Mouse (Mus musculus) heart, embryonic 10.5 days (tissue): ENCODE data around the gene Akap5. TPM values are rescaled to one million over a fixed set of nuclear protein-coding genes. Genes with fewer than 3 reads are reported as not detected.

Experiments used
- DNase-seq: peaks from one replicate; pipeline ENCODE4 v3.0.0-alpha.2; 2017; ENCODE audit warnings: low spot score
- H3K27ac ChIP-seq: fragments of 300-500 bp; sonication (generic); 2 replicates; pipeline ENCODE4 v1.5.1; 2016; ENCODE audit warnings: mild to moderate bottlenecking
- H3K27me3 ChIP-seq: fragments of 300-500 bp; sonication (generic); 2 replicates; pipeline ENCODE4 v1.6.1; 2016; ENCODE audit warnings: mild to moderate bottlenecking; ENCODE audit not compliant: poor library complexity, insufficient read depth, severe bottlenecking
- H3K36me3 ChIP-seq: fragments of 300-500 bp; sonication (generic); 2 replicates; pipeline ENCODE4 v1.6.1; 2016; ENCODE audit warnings: mild to moderate bottlenecking, moderate library complexity
- H3K4me1 ChIP-seq: fragments of 300-500 bp; sonication (generic); 2 replicates; pipeline ENCODE4 v1.6.1; 2016; ENCODE audit warnings: mild to moderate bottlenecking
- H3K4me3 ChIP-seq: fragments of 300-500 bp; sonication (generic); 2 replicates; pipeline ENCODE4 v1.5.1; 2016; ENCODE audit warnings: mild to moderate bottlenecking, moderate library complexity
- H3K9me3 ChIP-seq: fragments of 300-500 bp; sonication (generic); 2 replicates; pipeline ENCODE4 v1.6.1; 2016; ENCODE audit warnings: mild to moderate bottlenecking, moderate library complexity
- WGBS: fragments of 180-500 bp; shearing (Covaris S2); methylation state at CpG from one replicate; pipeline ENCODE4 v1.1.7; 2016; 5-methylcytosine and 5-hydroxymethylcytosine counted together
- polyA plus RNA-seq: library from polyadenylated mRNA; unstranded; fragments of >200 nt; fragmentation: Nextera tagmentation; extraction: Ambion mirVana; gene quantifications from 2 replicates; pipeline ENCODE4 v1.2.1, GENCODE M21; 2016

Gene Akap5
- 9.5 and 12.3 TPM in 2 replicates for polyA plus RNA-seq

DNA sequence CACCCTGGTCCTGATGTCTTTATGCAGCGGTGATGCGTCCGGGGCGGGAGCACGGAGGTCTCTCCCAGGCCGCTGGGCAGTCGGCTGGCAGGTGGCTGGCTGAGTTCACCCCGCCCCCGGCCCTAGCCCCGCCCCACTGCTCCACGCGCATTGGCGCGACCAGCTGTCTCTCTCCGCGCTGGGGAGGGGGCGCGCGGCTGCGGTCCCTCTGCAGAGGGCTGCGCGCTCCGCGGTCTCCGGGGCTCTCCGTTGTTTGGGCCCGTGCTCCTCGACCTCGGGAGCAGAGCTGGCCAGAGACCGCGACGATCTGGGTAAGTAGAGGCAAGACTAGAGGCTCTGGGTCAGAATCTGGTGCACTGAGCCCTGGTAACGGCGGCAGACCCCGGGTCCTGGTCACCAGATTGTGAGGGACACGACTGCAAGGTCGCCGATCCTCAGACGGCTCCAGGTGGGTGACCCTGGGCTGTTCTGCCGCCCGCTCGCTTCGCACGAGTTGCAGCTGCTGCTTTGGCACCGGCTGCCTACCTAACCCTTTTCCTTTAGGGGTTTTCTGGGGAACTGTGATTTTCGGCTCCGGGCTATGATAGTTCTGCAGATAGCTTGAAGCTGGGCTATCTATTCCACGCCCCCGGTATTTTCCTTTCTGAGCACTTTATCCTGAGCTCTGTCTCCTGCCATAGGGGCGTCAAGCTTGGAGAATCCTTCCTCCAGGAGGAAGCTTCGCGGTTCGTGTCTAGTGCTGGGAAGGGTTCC, at the start of gene Akap5:
TSS of gene Akap5 (plus strand) at position 213 of the 753 bp plus-strand sequence.
- Histone ChIP-seq H3K4me1 (peaks cover 34% of the 10 kb centered on the region), H3K27me3 (no peaks in the 10 kb centered on the region), H3K36me3 (peaks cover 36% of the 10 kb centered on the region), H3K4me3 (peak within 1 kb of the TSS; percentile 72), H3K9me3 (no peaks in the 10 kb centered on the region), H3K27ac (peak within 1 kb of the TSS; percentile 87)
- WGBS, result under 1% methylated on average over 53 of the region's 53 CpGs
- DNase-seq, result peak; percentile 92

GRCm38 (mm10) chr12:76278209-76278608, 46.5 kb upstream of the Akap5 start:
- H3K27ac ChIP-seq, result no peak overlapping the region
- no peaks in the 10 kb centered on the region for H3K27me3 ChIP-seq
- H3K9me3 ChIP-seq, result no peaks in the 10 kb centered on the region
- WGBS, result 82% methylated on average over 6 of the region's 6 CpGs
- peaks cover 6% of the 10 kb centered on the region; the same call in 1 of the 2 replicates for H3K4me1 ChIP-seq
- H3K36me3 ChIP-seq, result peaks cover 40% of the 10 kb centered on the region
- no peak overlapping the region for H3K4me3 ChIP-seq
- DNase-seq, result no peak

DNA sequence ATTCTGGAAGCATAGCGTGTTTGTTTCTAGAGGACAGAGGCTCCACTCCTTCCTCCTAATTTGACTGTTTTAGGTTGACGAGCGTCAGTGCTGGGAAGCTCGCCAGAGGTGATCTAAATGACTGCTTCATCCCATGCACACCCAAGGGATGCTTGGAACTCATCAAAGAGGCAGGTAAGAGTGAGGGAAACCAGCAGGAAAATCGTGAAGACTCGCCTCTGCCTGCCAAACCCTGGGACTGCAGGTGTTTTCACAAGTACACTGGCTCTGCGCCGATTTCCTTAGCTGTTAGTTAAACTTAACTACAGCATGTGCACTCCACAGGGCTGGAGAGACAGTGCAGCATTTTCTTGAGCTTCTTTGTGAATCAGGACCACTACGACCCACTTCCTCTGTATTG, 44.1 kb upstream of the Akap5 start:
- no peaks in the 10 kb centered on the region for H3K9me3 ChIP-seq
- no peak overlapping the region for H3K4me3 ChIP-seq
- no peaks in the 10 kb centered on the region for H3K27me3 ChIP-seq
- DNase-seq, result no peak
- H3K36me3 ChIP-seq, result peaks cover 56% of the 10 kb centered on the region
- H3K4me1 ChIP-seq, result peaks cover 6% of the 10 kb centered on the region; the same call in 1 of the 2 replicates
- H3K27ac ChIP-seq, result no peak overlapping the region
- 91% methylated on average over 9 of the region's 9 CpGs for whole genome bisulfite sequencing

GRCm38 (mm10) chr12:76281111-76281660, 43.5 kb upstream of the Akap5 start:
- no peak for DNase-seq
- Histone ChIP-seq H3K27ac (no peak overlapping the region), H3K9me3 (no peaks in the 10 kb centered on the region), H3K36me3 (peaks cover 52% of the 10 kb centered on the region), H3K27me3 (no peaks in the 10 kb centered on the region), H3K4me3 (no peak overlapping the region), H3K4me1 (peaks cover 6% of the 10 kb centered on the region; the same call in 1 of the 2 replicates)
- 87% methylated on average over 2 of the region's 2 CpGs for WGBS

DNA sequence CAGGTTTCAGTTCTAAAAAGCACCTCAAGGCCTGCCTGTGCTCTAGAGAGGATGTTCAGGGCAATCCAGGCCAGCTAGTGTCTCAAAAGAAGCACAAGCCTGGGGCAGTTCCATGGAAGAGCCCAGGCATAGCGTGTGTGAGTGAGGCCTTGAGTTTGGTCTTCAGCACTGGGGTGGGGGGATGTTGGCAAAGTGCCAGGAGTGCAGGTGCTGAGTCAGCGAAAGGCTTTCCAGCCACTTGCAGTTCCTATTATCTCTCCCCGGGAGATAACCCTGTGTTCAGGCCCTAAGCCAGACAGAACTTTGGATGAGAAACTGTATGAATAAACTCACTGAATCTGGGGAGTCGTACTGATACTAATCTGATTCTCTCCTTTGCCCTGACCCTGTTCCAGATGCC, 42.6 kb upstream of the Akap5 start:
- H3K27ac ChIP-seq, result peak overlapping the region; percentile 67
- H3K27me3 ChIP-seq, result no peaks in the 10 kb centered on the region
- H3K9me3 ChIP-seq, result no peaks in the 10 kb centered on the region
- H3K36me3 ChIP-seq, result peaks cover 52% of the 10 kb centered on the region
- 40% methylated on average over 4 of the region's 4 CpGs for WGBS
- peaks cover 6% of the 10 kb centered on the region; the same call in 1 of the 2 replicates for H3K4me1 ChIP-seq
- DNase-seq, result peak; percentile 84
- H3K4me3 ChIP-seq, result no peak overlapping the region

DNA sequence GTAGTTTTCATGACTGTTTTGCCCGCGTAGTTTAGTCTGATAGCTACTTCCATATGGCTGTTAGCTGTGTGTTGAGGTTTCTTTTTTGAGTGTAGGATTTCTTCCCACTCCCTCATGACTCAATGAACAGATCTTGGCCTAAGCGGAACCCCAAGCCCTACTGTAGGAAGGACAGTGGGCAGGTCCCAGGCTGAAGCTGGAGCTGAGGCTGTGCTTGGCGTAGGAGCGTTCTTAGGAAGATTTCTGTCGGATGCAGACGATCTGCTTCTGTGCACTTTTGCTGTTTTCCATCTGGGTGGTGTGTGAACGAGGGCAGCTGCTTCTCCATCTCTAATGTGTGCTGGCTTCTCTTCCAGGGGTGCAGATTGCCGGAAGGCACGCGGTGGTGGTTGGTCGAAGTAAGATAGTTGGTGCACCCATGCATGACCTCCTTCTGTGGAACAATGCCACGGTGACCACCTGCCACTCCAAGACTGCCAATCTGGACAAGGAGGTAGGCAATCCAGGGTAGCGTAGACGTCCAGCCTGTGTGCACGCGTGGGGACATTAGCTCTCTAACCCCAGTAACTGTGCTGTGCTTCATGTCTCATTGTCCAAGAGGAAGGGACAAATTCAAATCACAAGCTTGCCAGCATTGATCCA, 42.0 kb upstream of the Akap5 start:
- Histone ChIP-seq H3K36me3 (peaks cover 52% of the 10 kb centered on the region), H3K4me1 (peaks cover 6% of the 10 kb centered on the region; the same call in 1 of the 2 replicates), H3K27ac (no peak overlapping the region), H3K4me3 (no peak overlapping the region), H3K9me3 (no peaks in the 10 kb centered on the region), H3K27me3 (no peaks in the 10 kb centered on the region)
- DNase-seq, result no peak
- 91% methylated on average over 17 of the region's 17 CpGs for WGBS

DNA sequence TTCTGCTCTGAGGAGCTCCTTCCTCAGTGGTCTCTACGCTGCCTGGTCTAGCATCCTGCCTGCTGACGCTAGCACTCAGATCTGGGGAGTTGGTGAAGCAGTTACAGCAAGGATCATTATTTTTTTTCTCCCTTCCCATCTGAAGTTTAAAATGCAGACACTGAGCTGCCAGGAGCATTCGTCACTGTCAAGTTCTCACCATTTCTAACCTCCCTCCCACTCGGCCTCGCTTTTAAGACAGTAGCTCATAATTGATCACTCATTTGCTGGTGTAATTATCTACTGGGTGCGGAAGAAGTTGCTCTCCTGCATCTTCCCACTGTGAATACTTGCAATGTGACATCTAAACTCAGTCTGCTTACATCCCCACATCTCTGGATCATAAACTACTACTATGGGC, 39.3 kb upstream of the Akap5 start:
- H3K4me1 ChIP-seq, result peaks cover 6% of the 10 kb centered on the region; the same call in 1 of the 2 replicates
- H3K27me3 ChIP-seq, result no peaks in the 10 kb centered on the region
- peaks cover 64% of the 10 kb centered on the region for H3K36me3 ChIP-seq
- H3K27ac ChIP-seq, result no peak overlapping the region
- H3K4me3 ChIP-seq, result no peak overlapping the region
- WGBS, result 82% methylated on average over 6 of the region's 6 CpGs
- H3K9me3 ChIP-seq, result no peaks in the 10 kb centered on the region
- DNase-seq, result no peak

DNA sequence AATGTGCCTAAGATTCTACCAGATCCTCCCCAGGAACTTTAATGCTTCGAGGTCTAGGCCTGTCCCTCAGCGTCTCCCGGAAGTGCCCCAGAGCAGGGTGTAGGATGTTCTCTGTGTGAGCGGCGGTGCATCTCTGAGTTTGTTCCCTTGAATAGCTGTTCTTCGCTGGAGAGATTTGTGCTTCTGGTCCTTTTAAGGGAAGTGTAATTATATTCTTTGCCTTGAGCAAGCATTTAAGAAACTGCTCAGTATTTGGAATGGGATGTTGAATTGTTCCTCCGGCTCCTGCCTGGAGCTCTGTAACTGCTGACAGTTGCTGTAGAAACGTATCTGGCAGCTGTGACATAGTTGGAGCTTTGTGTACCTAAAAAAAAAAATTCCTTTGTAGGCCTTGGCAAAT, 36.7 kb upstream of the Akap5 start:
- DNase-seq, result no peak
- Histone ChIP-seq H3K9me3 (no peaks in the 10 kb centered on the region), H3K27ac (no peak overlapping the region), H3K27me3 (no peaks in the 10 kb centered on the region), H3K36me3 (peaks cover 76% of the 10 kb centered on the region), H3K4me3 (no peak overlapping the region), H3K4me1 (no peaks in the 10 kb centered on the region)
- WGBS, result 90% methylated on average over 8 of the region's 8 CpGs

DNA sequence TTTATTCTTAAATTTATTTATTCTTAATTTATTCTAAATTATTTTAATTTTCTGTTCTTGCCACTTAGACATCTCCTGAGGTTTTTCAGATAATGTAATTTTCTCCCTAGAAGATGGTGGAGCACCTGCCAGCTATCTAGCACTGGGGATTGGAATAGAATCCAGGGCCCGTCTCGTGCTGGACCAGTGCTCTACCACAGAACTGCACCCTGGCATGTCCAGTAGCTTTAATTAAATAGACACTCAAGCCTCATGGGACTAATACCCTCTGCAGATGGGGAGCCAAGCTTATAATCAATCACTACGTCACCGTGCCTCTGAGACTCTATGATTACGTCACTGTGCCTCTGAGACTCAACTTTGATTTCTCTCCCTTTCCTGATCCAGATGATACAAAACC, 36.2 kb upstream of the Akap5 start:
- WGBS, result 96% methylated on average over 5 of the region's 5 CpGs
- Histone ChIP-seq H3K36me3 (peaks cover 71% of the 10 kb centered on the region), H3K27ac (no peak overlapping the region), H3K9me3 (no peaks in the 10 kb centered on the region), H3K27me3 (no peaks in the 10 kb centered on the region), H3K4me3 (no peak overlapping the region), H3K4me1 (no peaks in the 10 kb centered on the region)
- DNase-seq, result no peak

DNA sequence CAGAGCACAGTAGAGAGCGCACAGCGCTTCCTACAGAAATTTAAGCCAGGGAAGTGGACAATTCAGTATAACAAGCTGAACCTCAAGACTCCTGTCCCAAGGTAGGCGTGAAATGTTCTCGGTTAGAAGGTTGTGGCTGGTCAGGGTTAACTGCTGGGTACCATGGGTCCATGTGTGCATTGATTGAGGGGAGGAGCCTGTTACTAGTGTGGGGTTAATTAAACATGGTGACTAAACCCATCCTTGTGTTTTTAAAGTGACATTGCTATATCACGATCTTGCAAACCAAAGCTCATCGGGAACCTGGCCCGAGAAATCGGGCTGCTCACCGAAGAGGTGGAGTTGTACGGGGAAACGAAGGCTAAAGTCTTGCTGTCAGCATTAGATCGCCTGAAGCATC, 35.3 kb upstream of the Akap5 start:
- Histone ChIP-seq H3K27me3 (no peaks in the 10 kb centered on the region), H3K27ac (no peak overlapping the region), H3K36me3 (peaks cover 70% of the 10 kb centered on the region), H3K4me1 (no peaks in the 10 kb centered on the region), H3K9me3 (no peaks in the 10 kb centered on the region), H3K4me3 (no peak overlapping the region)
- DNase-seq, result no peak
- 98% methylated on average over 12 of the region's 12 CpGs for WGBS

DNA sequence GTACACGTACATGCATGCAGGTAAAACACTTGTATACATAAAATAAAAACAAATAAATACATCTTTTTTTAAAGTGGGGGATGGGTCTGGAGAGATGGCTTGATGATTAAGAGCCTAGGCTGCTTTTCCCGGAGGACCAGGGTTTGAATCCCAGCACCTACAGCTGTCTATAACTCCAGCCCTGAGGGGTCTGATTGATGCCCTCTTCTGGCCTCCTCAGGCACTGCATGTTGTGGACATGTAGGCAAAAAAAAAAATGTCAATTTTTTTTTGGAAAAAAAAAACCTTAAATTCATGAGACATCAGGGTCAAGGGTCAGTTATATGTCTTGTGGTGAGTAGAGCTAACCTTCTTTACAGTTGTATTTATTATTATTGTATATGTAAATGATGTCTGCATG, 34.4 kb upstream of the Akap5 start:
- no peak for DNase-seq
- no peaks in the 10 kb centered on the region for H3K4me1 ChIP-seq
- H3K9me3 ChIP-seq, result no peaks in the 10 kb centered on the region
- WGBS, result 89% methylated on average over 2 of the region's 2 CpGs
- no peaks in the 10 kb centered on the region for H3K27me3 ChIP-seq
- H3K4me3 ChIP-seq, result no peak overlapping the region
- no peak overlapping the region for H3K27ac ChIP-seq
- H3K36me3 ChIP-seq, result peaks cover 72% of the 10 kb centered on the region

GRCm38 (mm10) chr12:76293192-76293591, 31.5 kb upstream of the Akap5 start:
- Histone ChIP-seq H3K4me3 (no peak overlapping the region), H3K9me3 (no peaks in the 10 kb centered on the region), H3K36me3 (peaks cover 87% of the 10 kb centered on the region), H3K27me3 (no peaks in the 10 kb centered on the region), H3K4me1 (no peaks in the 10 kb centered on the region), H3K27ac (no peak overlapping the region)
- DNase-seq, result peak; percentile 88
- 54% methylated on average over 7 of the region's 7 CpGs for WGBS

GRCm38 (mm10) chr12:76297830-76298229, 26.9 kb upstream of the Akap5 start:
- H3K36me3 ChIP-seq, result peaks cover 75% of the 10 kb centered on the region

More at GRCm38 (mm10) chr12:76297830-76298229, 26.9 kb upstream of the Akap5 start:
- H3K4me1 ChIP-seq, result peaks cover 12% of the 10 kb centered on the region; the same call in 1 of the 2 replicates
- no peak overlapping the region for H3K27ac ChIP-seq
- no peak for DNase-seq
- 90% methylated on average over 5 of the region's 5 CpGs for WGBS
- H3K9me3 ChIP-seq, result no peaks in the 10 kb centered on the region
- H3K27me3 ChIP-seq, result no peaks in the 10 kb centered on the region
- H3K4me3 ChIP-seq, result no peak overlapping the region
